Mouse (Mus musculus) myocyte (in vitro differentiated cells): ENCODE data around the gene Cbx7. TPM values are rescaled to one million over a fixed set of nuclear protein-coding genes. Genes with fewer than 3 reads are reported as not detected.

Experiments used
- H3K27me3 ChIP-seq: one replicate; pipeline ENCODE4 v1.6.1; 2011; ENCODE audit not compliant: control insufficient read depth, insufficient read depth, insufficient read length
- H3K36me3 ChIP-seq: one replicate; pipeline ENCODE4 v1.6.1; 2011; ENCODE audit not compliant: control insufficient read depth, insufficient read depth
- H3K4me2 ChIP-seq: one replicate; pipeline ENCODE4 v1.6.1; 2011; ENCODE audit warnings: low read depth, control low read depth
- H3K4me3 ChIP-seq: one replicate; pipeline ENCODE4 v1.5.1; 2011; ENCODE audit warnings: mild to moderate bottlenecking, control low read depth, moderate library complexity
- H3K79me2 ChIP-seq: one replicate; pipeline ENCODE4 v1.6.1; 2011; ENCODE audit not compliant: control insufficient read depth, insufficient read depth
- H3ac ChIP-seq: one replicate; pipeline ENCODE4 v1.6.1; 2011; ENCODE audit not compliant: control insufficient read depth, insufficient read length
- CEBPB ChIP-seq: IDR thresholded peaks from 2 replicates; pipeline ENCODE4 v1.6.1; 2011; ENCODE audit warnings: mild to moderate bottlenecking, moderate library complexity; ENCODE audit not compliant: poor library complexity, insufficient read depth, severe bottlenecking
- E2F4 ChIP-seq: IDR thresholded peaks from one replicate; pipeline ENCODE4 v1.6.1; 2011; ENCODE audit warnings: mild to moderate bottlenecking, control low read depth, moderate library complexity; ENCODE audit not compliant: insufficient read depth
- MAX ChIP-seq: IDR thresholded peaks from one replicate; pipeline ENCODE4 v1.6.1; 2011; ENCODE audit warnings: low read depth, mild to moderate bottlenecking, control low read depth
- MYOD1 ChIP-seq, 3 experiments: IDR thresholded peaks; one replicate each; pipeline ENCODE4 v1.6.1; 2011; ENCODE audit warnings: control low read depth in 2 of 3, low read depth in 2 of 3, mild to moderate bottlenecking in 2 of 3, moderate library complexity in 1 of 3; ENCODE audit not compliant: insufficient read length in 2 of 3, control insufficient read depth in 1 of 3
- MYOG ChIP-seq, 3 experiments: IDR thresholded peaks; one replicate each; pipeline ENCODE4 v1.6.1; 2011; ENCODE audit warnings: control low read depth in 2 of 3, low read depth in 2 of 3, mild to moderate bottlenecking in 2 of 3; ENCODE audit not compliant: insufficient read length in 2 of 3, control insufficient read depth in 1 of 3, insufficient read depth in 1 of 3
- POLR2A ChIP-seq: IDR thresholded peaks from one replicate; pipeline ENCODE4 v1.6.1; 2011; ENCODE audit warnings: low read depth, mild to moderate bottlenecking, control low read depth, moderate library complexity; ENCODE audit not compliant: insufficient read length
- POLR2AphosphoS2 ChIP-seq: IDR thresholded peaks from one replicate; pipeline ENCODE4 v1.6.1; 2011; ENCODE audit warnings: low read depth, control low read depth; ENCODE audit not compliant: insufficient read length
- REST ChIP-seq: IDR thresholded peaks from one replicate; pipeline ENCODE4 v1.6.1; 2011; ENCODE audit warnings: mild to moderate bottlenecking, control low read depth, moderate library complexity; ENCODE audit not compliant: insufficient read depth, insufficient read length
- SRF ChIP-seq: IDR thresholded peaks from one replicate; pipeline ENCODE4 v1.6.1; 2011; ENCODE audit warnings: low read depth; ENCODE audit not compliant: control insufficient read depth, insufficient read length
- TCF12 ChIP-seq: IDR thresholded peaks from one replicate; pipeline ENCODE4 v1.6.1; 2011; ENCODE audit warnings: mild to moderate bottlenecking, control low read depth; ENCODE audit not compliant: poor library complexity, insufficient read depth, severe bottlenecking
- TCF3 ChIP-seq: IDR thresholded peaks from one replicate; pipeline ENCODE4 v1.6.1; 2011; ENCODE audit warnings: low read depth, control low read depth; ENCODE audit not compliant: insufficient read length
- USF1 ChIP-seq: IDR thresholded peaks from one replicate; pipeline ENCODE4 v1.6.1; 2011; ENCODE audit warnings: low read depth, mild to moderate bottlenecking, control low read depth, moderate library complexity
- polyA plus RNA-seq: library from polyadenylated mRNA; unstranded; fragments of >200 nt; fragmentation: generic; extraction: Trizol; gene quantifications from one replicate; pipeline ENCODE4 v1.2.1, GENCODE M21; 2012; ENCODE audit warnings: missing spikeins

Gene Cbx7
- polyA plus RNA-seq, 1 experiment, result 4.7 TPM

DNA sequence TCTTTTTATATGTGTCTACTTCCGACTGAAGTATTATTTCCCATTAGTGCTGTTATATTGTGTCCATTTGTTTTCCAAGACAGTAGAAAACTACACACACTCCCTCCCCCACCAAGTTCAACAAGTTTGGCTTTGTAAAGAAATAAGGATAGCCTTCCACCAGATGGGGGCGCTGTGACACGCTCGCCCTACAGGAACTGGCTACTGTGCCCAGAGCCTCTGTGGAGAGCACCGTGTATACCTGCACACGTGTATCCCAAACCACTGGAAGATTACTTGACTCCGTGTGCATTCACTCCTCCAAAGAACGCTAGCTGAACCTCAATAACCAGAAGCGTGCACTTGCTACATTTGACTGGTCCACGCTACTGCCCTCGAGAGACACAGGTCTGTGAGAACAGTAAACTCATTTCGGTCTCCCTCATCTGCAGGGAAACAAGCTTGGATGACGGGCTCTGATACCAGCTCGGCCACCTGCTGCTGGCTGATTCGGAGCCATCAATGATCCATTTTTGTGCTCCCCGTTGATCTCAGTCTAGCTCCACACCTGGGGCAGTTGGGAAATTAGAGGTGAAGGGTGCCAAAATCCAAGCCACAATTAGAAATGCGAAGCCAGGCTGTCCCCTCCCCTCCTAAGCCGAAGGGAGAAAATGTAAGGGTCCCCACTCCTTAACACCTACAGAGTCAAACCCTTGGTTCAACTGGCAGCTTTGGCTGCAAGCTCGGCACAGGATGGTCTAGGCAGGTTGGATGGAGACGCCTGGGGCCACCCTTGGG is 79.3 kb downstream of the Cbx7 start, which contains the start of gene Apobec3:
TSS of gene Apobec3 (plus strand) at position 224 of the 777 bp plus-strand sequence.
- Histone ChIP-seq H3K4me3 (peak within 1 kb of the TSS; percentile 64), H3K4me2 (peak within 1 kb of the TSS; percentile 99), H3K79me2 (peaks cover 4% of the 10 kb centered on the region), H3K27me3 (no peaks in the 10 kb centered on the region), H3ac (no peak within 1 kb of the TSS), H3K36me3 (no peaks in the 10 kb centered on the region)
- TF ChIP-seq MYOD1 (IDR thresholded peaks at IDR 0.05; ENCODE audit: control insufficient read depth in 1 of 3, insufficient read length in 2 of 3, low read depth in 2 of 3) (no peak), TCF3 (no peak), POLR2AphosphoS2 (no peak)

GRCm38 (mm10) chr15:79884820-79885219 is 86.1 kb downstream of the Cbx7 start:
- Histone ChIP-seq H3K4me3 (no peak overlapping the region), H3K79me2 (no peaks in the 10 kb centered on the region), H3K27me3 (no peaks in the 10 kb centered on the region), H3ac (no peak overlapping the region), H3K36me3 (no peaks in the 10 kb centered on the region), H3K4me2 (no peak overlapping the region)
- TF ChIP-seq CEBPB, result no peak
- no peak for TF ChIP-seq REST
- TF ChIP-seq SRF, result no peak
- TF ChIP-seq MAX, result no peak
- no peak for TF ChIP-seq E2F4
- no peak for TF ChIP-seq TCF3
- TF ChIP-seq POLR2A, result no peak
- TF ChIP-seq MYOG (IDR thresholded peaks at IDR 0.05; ENCODE audit: control insufficient read depth in 1 of 3, insufficient read depth in 1 of 3, insufficient read length in 2 of 3, low read depth in 2 of 3), result no peak
- no peak for TF ChIP-seq TCF12
- TF ChIP-seq POLR2AphosphoS2, result no peak
- no peak for TF ChIP-seq USF1
- TF ChIP-seq MYOD1 (IDR thresholded peaks at IDR 0.05; ENCODE audit: control insufficient read depth in 1 of 3, insufficient read length in 2 of 3, low read depth in 2 of 3), result no peak

DNA sequence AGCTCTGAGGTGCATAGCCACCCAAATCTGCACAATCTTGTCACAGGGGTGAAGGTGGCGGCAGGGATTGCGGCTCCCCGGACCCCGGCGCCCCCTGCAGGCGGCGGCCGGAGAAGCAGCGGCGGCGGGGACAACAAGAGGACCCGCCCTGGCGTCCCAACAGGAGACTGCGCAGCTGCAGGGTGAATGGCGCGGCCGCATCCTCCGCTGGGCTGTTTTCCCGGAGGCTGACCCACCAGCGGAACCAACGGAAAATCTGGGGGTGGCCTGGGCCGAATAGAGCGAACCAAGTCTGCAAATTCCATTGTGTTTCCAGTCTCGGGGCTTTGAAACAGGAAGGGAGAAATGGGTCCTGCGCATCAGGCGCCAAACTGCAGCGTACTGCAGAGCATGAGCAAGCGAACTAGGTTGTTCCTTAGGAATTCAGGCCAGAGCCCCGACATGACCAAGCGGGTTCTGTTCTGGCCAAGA is 87.5 kb downstream of the Cbx7 start:
- Histone ChIP-seq H3ac (no peak overlapping the region), H3K36me3 (no peaks in the 10 kb centered on the region), H3K27me3 (no peaks in the 10 kb centered on the region), H3K4me2 (peak overlapping the region; percentile 90), H3K79me2 (no peaks in the 10 kb centered on the region), H3K4me3 (peak overlapping the region; percentile 33)
- no peak for TF ChIP-seq USF1
- no peak for TF ChIP-seq E2F4
- peak; percentile 21 for TF ChIP-seq POLR2AphosphoS2
- TF ChIP-seq POLR2A, result peak; percentile 75
- TF ChIP-seq MYOD1 (IDR thresholded peaks at IDR 0.05; ENCODE audit: control insufficient read depth in 1 of 3, insufficient read length in 2 of 3, low read depth in 2 of 3), result peak in 1 of 3 experiments; percentile 23

DNA sequence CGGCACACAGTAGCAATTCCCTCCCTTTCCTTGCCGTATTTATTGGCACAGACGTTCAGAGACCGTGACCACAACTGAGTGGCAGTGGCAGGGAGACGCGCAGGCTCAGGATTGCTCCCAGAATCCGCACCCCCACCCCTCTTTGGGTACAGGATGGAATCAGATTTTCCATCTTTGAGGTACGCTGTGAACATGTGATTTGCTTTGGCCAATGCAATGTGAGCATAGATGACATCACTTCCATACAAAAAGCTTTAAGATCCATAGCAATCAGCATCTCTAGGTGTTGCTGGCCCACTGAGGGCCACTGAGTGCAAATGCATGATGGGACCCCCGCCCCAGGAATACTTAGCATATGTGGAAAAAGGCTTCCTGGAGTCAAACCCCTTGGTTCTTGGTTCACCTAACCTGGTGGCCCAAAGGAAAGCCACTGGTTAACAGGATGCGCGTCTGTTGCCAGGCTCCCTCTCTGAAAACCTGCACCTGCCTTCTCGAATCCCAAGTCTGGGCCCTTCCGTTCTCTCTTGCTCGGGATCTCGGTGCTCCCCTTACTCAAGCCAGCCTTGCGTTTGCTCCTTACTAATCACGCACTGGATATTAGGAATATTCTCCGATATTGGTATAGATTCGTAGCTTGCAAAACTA is 88.2 kb downstream of the Cbx7 start:
- TF ChIP-seq REST (no peak), E2F4 (no peak), CEBPB (no peak), POLR2AphosphoS2 (no peak), POLR2A (no peak), TCF3 (no peak), USF1 (no peak), MAX (no peak)
- H3K36me3 ChIP-seq, result no peaks in the 10 kb centered on the region
- H3K4me2 ChIP-seq, result peak overlapping the region; percentile 90

DNA sequence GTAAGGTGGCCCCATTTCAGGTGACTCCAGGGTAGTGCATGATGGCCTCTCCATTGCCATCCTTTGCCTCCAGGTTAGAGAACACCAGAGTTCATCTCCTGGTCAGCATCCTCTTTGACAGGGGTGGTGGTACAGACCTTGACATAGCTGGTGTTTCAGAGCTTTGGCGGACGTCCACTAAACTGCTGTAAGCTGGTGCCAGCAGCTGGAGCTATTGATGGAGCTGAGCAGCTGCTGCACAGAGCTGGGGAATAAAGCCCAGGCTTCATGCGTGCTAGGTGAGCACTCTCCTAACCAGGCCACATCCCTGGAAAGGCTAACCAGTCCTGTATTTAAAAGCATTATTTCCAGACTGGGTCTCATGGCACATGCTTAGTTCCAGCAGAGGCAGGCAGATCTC is 90.4 kb downstream of the Cbx7 start:
- H3K4me2 ChIP-seq, result no peak overlapping the region
- H3K36me3 ChIP-seq, result no peaks in the 10 kb centered on the region
- TF ChIP-seq POLR2A (no peak), TCF3 (peak; percentile 42), MYOD1 (IDR thresholded peaks at IDR 0.05; ENCODE audit: control insufficient read depth in 1 of 3, insufficient read length in 2 of 3, low read depth in 2 of 3) (peak; percentile 89 to 95 (median 90)), MYOG (IDR thresholded peaks at IDR 0.05; ENCODE audit: control insufficient read depth in 1 of 3, insufficient read depth in 1 of 3, insufficient read length in 2 of 3, low read depth in 2 of 3) (peak in 2 of 3 experiments; percentile 19 to 39), POLR2AphosphoS2 (no peak), CEBPB (no peak), TCF12 (peak; percentile 61), USF1 (no peak), SRF (no peak), REST (no peak), MAX (no peak), E2F4 (no peak)
- H3K4me3 ChIP-seq, result no peak overlapping the region
- H3K79me2 ChIP-seq, result no peaks in the 10 kb centered on the region
- no peaks in the 10 kb centered on the region for H3K27me3 ChIP-seq
- H3ac ChIP-seq, result no peak overlapping the region

More for the DNA sequence above, 88.2 kb downstream of the Cbx7 start:
- Histone ChIP-seq H3ac (no peak overlapping the region), H3K79me2 (no peaks in the 10 kb centered on the region), H3K4me3 (peak overlapping the region; percentile 33), H3K27me3 (no peaks in the 10 kb centered on the region)
